Mouse (Mus musculus): Measurements from ENCODE around the gene Eif1b. TPM values are rescaled to one million over a fixed set of nuclear protein-coding genes. Genes with fewer than 3 reads are reported as not detected.
A peak's percentile ranks its signal among the peaks of the same experiment; 100 is the strongest.

Eif1b gene
- polyA plus RNA-seq, 1 experiment from 2014 or later = 291 TPM

DNA sequence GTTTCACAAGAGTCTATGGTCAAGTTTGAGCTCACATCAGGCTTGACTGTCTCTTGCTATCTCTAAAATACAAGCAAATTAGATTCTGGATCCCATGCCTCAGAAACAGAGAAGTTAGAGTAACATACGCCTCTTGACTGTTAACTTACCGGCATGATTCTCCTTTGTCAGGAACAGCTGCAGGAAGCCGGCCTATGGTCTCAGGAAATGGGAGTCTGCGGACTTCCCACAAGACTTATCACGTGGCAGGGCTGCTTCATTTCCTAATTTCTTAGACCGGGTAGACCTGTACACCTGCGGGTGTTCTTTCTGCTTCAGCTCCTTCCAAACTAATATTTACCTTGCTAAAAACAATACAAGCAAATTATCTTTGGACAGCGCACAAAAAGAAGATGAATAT lies 24.7 kb downstream of the Eif1b start:
- Histone ChIP-seq H3K4me3 (ENCODE audit: low read depth, low read length) (no peak overlapping the region), H3K27me3 (ENCODE audit: control insufficient read depth, insufficient read depth, low read length) (no peaks in the 10 kb centered on the region), H3K9ac (ENCODE audit: low read length) (no peak overlapping the region), H3K9me3 (ENCODE audit: control insufficient read depth, low read length) (no peaks in the 10 kb centered on the region), H3K36me3 (ENCODE audit: control insufficient read depth, insufficient read depth, low read length) (no peaks in the 10 kb centered on the region), H3K27ac (ENCODE audit: low read depth, low read length) (no peak overlapping the region), H3K4me1 (ENCODE audit: control insufficient read depth, insufficient read depth, low read length) (no peaks in the 10 kb centered on the region), H3K4me2 (no peak overlapping the region)
- WGBS = 87% methylated on average over 8 of the region's 8 CpGs
- no peak for ATAC-seq (ENCODE audit: low FRiP score)
- no peak for DNase-seq (ENCODE audit: low spot score, missing footprints)

DNA sequence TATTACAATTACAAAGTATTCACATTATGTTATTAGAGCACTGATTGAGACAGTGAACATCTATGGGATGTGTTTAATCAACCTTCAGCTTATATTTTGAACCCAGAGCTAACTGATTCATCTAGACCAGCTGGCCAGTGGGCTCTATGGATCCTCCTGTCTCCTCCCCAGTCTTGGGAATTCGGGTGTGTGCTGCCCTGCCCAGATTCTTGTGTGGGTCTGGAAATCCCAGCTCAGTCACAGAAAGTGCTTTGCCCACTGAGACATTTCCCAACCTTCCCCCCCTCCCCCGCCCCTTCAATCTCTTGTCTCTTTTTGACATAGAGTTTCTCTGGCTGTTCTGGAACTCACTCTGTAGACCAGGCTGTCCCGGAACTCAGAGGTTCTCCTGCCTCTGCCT lies 26.9 kb downstream of the Eif1b start:
- H3K9ac ChIP-seq (ENCODE audit: low read length) = no peak overlapping the region
- H3K4me3 ChIP-seq (ENCODE audit: low read depth, low read length) = no peak overlapping the region
- peak; percentile 49 for DNase-seq (ENCODE audit: low spot score, missing footprints)
- no peaks in the 10 kb centered on the region for H3K9me3 ChIP-seq (ENCODE audit: control insufficient read depth, low read length)
- no peak for ATAC-seq (ENCODE audit: low FRiP score)
- no peaks in the 10 kb centered on the region for H3K36me3 ChIP-seq (ENCODE audit: control insufficient read depth, insufficient read depth, low read length)
- no peak overlapping the region for H3K27ac ChIP-seq (ENCODE audit: low read depth, low read length)
- no peak overlapping the region for H3K4me2 ChIP-seq
- no peaks in the 10 kb centered on the region for H3K27me3 ChIP-seq (ENCODE audit: control insufficient read depth, insufficient read depth, low read length)
- WGBS = 80% methylated on average over 3 of the region's 3 CpGs
- H3K4me1 ChIP-seq (ENCODE audit: control insufficient read depth, insufficient read depth, low read length) = no peaks in the 10 kb centered on the region

DNA sequence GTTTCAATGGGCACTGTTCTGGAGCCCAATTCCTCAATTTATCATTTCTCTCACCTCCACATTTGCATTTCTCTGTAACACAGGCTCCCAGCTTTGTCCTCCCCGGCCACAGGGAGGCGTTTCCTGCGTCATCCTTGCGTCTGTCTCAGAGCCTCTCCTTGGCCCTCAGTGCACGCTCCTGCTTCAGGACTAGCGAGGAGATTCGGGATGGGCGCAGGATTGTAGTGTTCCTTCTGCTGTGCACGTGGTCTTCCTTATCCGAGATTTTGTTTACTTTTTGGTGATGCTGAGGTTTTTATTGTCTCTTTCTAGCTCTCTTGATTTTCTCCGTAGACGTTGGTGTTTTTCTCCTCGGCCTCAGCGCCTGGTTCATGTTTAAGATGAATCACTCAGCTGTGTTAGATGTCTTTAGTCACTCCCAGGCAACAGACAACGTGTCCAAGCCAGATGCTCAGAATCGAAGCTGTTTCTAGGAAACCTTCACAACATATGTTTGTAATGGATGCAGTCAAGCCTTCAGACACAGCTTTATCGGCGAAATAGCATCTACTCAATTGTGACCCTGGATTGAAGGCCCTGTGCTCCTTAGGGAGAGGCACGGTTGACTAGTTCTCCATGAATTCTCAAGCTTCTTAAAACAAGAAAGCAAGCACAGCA lies 27.6 kb downstream of the Eif1b start:
- Histone ChIP-seq H3K4me1 (ENCODE audit: control insufficient read depth, insufficient read depth, low read length) (no peaks in the 10 kb centered on the region), H3K9ac (ENCODE audit: low read length) (no peak overlapping the region), H3K27me3 (ENCODE audit: control insufficient read depth, insufficient read depth, low read length) (no peaks in the 10 kb centered on the region), H3K4me3 (ENCODE audit: low read depth, low read length) (no peak overlapping the region), H3K4me2 (no peak overlapping the region), H3K9me3 (ENCODE audit: control insufficient read depth, low read length) (no peaks in the 10 kb centered on the region), H3K36me3 (ENCODE audit: control insufficient read depth, insufficient read depth, low read length) (no peaks in the 10 kb centered on the region), H3K27ac (ENCODE audit: low read depth, low read length) (no peak overlapping the region)
- WGBS = 51% methylated on average over 19 of the region's 19 CpGs
- DNase-seq (ENCODE audit: low spot score, missing footprints) = peak; percentile 82
- ATAC-seq (ENCODE audit: low FRiP score) = no peak

DNA sequence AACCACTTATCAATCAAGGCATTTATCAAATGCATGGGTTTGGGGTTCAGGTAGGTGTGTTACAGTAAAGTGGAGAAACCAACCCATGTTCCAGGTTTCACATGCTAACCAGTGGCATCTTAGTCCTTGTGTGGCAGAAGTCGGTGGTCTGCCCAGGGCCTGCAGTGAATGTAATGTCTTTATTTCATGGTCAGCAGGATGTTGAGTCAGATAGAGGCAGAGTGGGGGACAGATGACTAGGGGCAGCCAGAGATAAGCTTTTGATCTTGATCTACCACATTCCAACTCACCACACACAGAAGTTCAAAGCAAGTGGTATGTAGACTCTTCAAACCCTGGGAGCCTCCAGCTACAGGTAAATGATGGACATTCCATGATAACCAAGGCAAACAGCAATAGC lies 29.1 kb downstream of the Eif1b start:
- 75% methylated on average over 1 of the region's 1 CpGs for WGBS
- no peak overlapping the region for H3K27ac ChIP-seq (ENCODE audit: low read depth, low read length)
- no peak for ATAC-seq (ENCODE audit: low FRiP score)

DNA sequence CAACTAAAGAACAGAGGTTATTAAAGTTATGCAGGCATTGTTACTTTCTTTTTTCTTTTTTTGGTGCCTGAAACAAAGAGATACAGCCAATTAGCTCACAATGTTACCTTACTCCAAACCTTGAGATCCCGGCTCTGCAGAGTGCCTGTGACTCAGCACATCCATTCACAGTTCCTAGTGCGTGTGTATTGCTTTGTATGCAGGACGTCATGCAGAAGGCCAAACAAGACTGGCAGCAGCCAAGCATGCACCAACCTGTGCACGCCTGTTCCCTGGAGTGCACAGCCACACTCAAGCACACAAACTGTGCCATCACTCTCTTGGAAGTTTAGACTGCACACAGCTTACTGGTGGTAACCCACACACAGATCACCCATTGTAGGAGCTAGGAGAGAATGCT lies 35.2 kb downstream of the Eif1b start:
- no peak overlapping the region for H3K9ac ChIP-seq (ENCODE audit: low read length)
- WGBS = 74% methylated on average over 4 of the region's 4 CpGs
- no peaks in the 10 kb centered on the region for H3K36me3 ChIP-seq (ENCODE audit: control insufficient read depth, insufficient read depth, low read length)
- no peak overlapping the region for H3K4me3 ChIP-seq (ENCODE audit: low read depth, low read length)
- no peak for ATAC-seq (ENCODE audit: low FRiP score)
- DNase-seq (ENCODE audit: low spot score, missing footprints) = no peak
- no peak overlapping the region for H3K4me2 ChIP-seq
- no peaks in the 10 kb centered on the region for H3K27me3 ChIP-seq (ENCODE audit: control insufficient read depth, insufficient read depth, low read length)
- no peaks in the 10 kb centered on the region for H3K4me1 ChIP-seq (ENCODE audit: control insufficient read depth, insufficient read depth, low read length)
- H3K27ac ChIP-seq (ENCODE audit: low read depth, low read length) = no peak overlapping the region
- H3K9me3 ChIP-seq (ENCODE audit: control insufficient read depth, low read length) = no peaks in the 10 kb centered on the region

More for the DNA sequence above, 29.1 kb downstream of the Eif1b start:
- Histone ChIP-seq H3K9me3 (ENCODE audit: control insufficient read depth, low read length) (no peaks in the 10 kb centered on the region), H3K27me3 (ENCODE audit: control insufficient read depth, insufficient read depth, low read length) (no peaks in the 10 kb centered on the region), H3K9ac (ENCODE audit: low read length) (no peak overlapping the region), H3K4me3 (ENCODE audit: low read depth, low read length) (no peak overlapping the region), H3K4me1 (ENCODE audit: control insufficient read depth, insufficient read depth, low read length) (no peaks in the 10 kb centered on the region), H3K4me2 (no peak overlapping the region), H3K36me3 (ENCODE audit: control insufficient read depth, insufficient read depth, low read length) (no peaks in the 10 kb centered on the region)
- no peak for DNase-seq (ENCODE audit: low spot score, missing footprints)

DNA sequence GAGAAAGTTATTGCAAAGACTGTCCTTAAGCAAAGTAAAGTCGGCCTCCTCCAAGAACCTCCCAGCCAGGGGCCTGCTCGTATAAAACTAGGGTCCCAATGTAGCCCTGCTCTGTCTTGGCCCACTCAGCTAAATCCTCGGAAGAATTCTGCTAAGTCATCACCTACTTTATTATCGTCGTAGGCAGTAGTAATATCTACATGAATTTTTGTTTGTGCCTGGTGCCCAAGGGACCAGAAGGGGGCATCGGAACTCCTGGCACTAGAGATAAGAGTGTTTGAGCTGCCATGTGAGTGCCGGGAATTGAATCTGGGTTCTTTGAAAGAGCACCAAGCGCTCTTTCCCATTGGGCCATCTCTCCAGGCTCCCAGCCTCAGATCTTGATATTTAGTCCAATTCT lies 35.9 kb downstream of the Eif1b start:
- H3K27me3 ChIP-seq (ENCODE audit: control insufficient read depth, insufficient read depth, low read length) = no peaks in the 10 kb centered on the region
- H3K4me3 ChIP-seq (ENCODE audit: low read depth, low read length) = no peak overlapping the region
- no peak overlapping the region for H3K4me2 ChIP-seq
- ATAC-seq (ENCODE audit: low FRiP score) (no peak), DNase-seq (ENCODE audit: low spot score, missing footprints) (no peak)
- no peaks in the 10 kb centered on the region for H3K36me3 ChIP-seq (ENCODE audit: control insufficient read depth, insufficient read depth, low read length)
- 91% methylated on average over 8 of the region's 8 CpGs for WGBS
- H3K27ac ChIP-seq (ENCODE audit: low read depth, low read length) = no peak overlapping the region
- H3K4me1 ChIP-seq (ENCODE audit: control insufficient read depth, insufficient read depth, low read length) = no peaks in the 10 kb centered on the region
- H3K9ac ChIP-seq (ENCODE audit: low read length) = no peak overlapping the region
- H3K9me3 ChIP-seq (ENCODE audit: control insufficient read depth, low read length) = no peaks in the 10 kb centered on the region

DNA sequence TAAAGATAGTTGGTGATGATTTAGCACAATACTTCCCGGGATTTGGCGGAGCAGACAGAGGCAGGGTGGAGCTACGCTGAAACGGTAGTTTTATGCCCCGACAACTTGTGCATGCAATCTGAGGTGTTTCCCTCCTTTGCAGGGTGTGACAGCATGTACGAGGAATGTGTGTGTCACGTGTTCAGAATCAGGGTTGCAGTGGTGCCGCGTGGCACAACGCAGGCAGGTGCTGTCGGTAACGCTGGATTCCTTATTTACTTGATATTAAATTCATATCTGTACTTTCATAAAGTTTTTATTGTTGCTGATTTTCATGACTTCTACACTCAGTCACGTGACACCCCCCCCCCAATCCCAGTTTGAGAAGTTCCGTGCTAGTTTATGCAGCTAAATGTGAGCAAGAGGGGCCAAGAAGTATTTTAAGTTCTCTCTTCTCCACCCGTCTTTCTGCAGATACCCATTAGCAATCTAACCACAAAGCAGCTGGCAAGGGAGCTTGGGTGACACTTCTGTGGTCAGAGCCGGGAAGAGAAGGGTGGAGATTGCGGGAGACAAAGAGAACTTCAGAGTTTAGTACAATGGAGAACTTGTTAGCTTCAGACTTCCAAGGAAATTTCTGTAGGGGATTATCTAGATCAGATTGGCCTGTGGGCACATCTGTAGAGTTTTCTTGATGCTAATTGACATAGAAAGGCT lies 36.9 kb downstream of the Eif1b start:
- Histone ChIP-seq H3K36me3 (ENCODE audit: control insufficient read depth, insufficient read depth, low read length) (no peaks in the 10 kb centered on the region), H3K4me2 (no peak overlapping the region), H3K27me3 (ENCODE audit: control insufficient read depth, insufficient read depth, low read length) (no peaks in the 10 kb centered on the region), H3K9ac (ENCODE audit: low read length) (no peak overlapping the region), H3K27ac (ENCODE audit: low read depth, low read length) (no peak overlapping the region), H3K4me3 (ENCODE audit: low read depth, low read length) (no peak overlapping the region), H3K9me3 (ENCODE audit: control insufficient read depth, low read length) (no peaks in the 10 kb centered on the region), H3K4me1 (ENCODE audit: control insufficient read depth, insufficient read depth, low read length) (no peaks in the 10 kb centered on the region)
- DNase-seq (ENCODE audit: low spot score, missing footprints) = peak; percentile 79
- WGBS = 87% methylated on average over 17 of the region's 17 CpGs
- ATAC-seq (ENCODE audit: low FRiP score) = no peak

DNA sequence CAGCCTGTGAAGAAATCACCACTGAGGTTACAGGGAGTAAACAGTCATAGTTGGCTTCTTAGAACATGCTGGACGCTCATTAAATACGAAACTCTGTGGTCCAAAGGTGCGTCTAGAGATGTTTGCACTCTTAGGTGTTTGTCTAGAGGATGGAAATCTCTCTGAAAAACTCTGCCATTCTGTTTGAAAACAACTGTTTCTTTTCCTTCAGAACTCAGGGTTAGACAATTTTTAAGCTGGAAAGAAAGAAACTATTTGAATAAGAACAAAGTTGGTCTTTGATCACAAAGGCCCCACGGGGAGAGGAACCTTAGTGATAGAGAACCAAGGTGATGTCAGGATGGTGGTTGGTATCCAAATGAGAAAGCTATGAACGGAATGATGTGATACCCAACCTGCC lies 38.4 kb downstream of the Eif1b start:
- Histone ChIP-seq H3K27ac (ENCODE audit: low read depth, low read length) (no peak overlapping the region), H3K27me3 (ENCODE audit: control insufficient read depth, insufficient read depth, low read length) (no peaks in the 10 kb centered on the region), H3K4me3 (ENCODE audit: low read depth, low read length) (no peak overlapping the region), H3K9me3 (ENCODE audit: control insufficient read depth, low read length) (no peaks in the 10 kb centered on the region), H3K9ac (ENCODE audit: low read length) (no peak overlapping the region), H3K4me2 (no peak overlapping the region), H3K4me1 (ENCODE audit: control insufficient read depth, insufficient read depth, low read length) (no peaks in the 10 kb centered on the region), H3K36me3 (ENCODE audit: control insufficient read depth, insufficient read depth, low read length) (no peaks in the 10 kb centered on the region)
- 87% methylated on average over 5 of the region's 5 CpGs for WGBS
- DNase-seq (ENCODE audit: low spot score, missing footprints) = peak; percentile 53
- no peak for ATAC-seq (ENCODE audit: low FRiP score)

DNA sequence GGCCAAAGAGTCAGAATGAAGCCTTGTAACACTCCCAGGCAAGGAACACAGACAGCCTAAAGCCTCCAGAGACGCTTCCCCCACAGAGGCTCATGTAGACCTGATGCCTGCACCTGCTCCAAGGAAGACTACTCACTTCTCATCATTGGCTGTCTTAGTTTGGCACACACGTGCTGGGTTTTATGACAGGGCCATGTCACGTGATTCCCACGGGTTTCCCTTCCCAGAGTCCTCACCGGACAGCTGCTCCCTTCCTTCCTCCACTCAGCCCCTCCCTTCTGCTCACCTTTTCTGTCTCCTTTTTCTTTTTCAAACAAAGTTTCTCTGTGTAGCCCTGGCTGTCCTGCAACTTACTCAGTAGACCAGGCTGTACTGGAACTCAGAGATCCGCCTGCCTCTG lies 40.0 kb downstream of the Eif1b start:
- H3K4me2 ChIP-seq = no peak overlapping the region
- no peak overlapping the region for H3K27ac ChIP-seq (ENCODE audit: low read depth, low read length)
- H3K9ac ChIP-seq (ENCODE audit: low read length) = no peak overlapping the region
- H3K4me1 ChIP-seq (ENCODE audit: control insufficient read depth, insufficient read depth, low read length) = no peaks in the 10 kb centered on the region
- H3K4me3 ChIP-seq (ENCODE audit: low read depth, low read length) = no peak overlapping the region
- no peaks in the 10 kb centered on the region for H3K36me3 ChIP-seq (ENCODE audit: control insufficient read depth, insufficient read depth, low read length)
- DNase-seq (ENCODE audit: low spot score, missing footprints) = peak; percentile 39
- no peaks in the 10 kb centered on the region for H3K27me3 ChIP-seq (ENCODE audit: control insufficient read depth, insufficient read depth, low read length)
- 88% methylated on average over 6 of the region's 6 CpGs for WGBS
- H3K9me3 ChIP-seq (ENCODE audit: control insufficient read depth, low read length) = no peaks in the 10 kb centered on the region
- no peak for ATAC-seq (ENCODE audit: low FRiP score)

All from midbrain, embryonic 11.5 days (tissue).